Mouse (Mus musculus): ENCODE data around the gene Pcnp. TPM values are rescaled to one million over a fixed set of nuclear protein-coding genes. Genes with fewer than 3 reads are reported as not detected.

The Pcnp gene
- polyA plus RNA-seq, 1 experiment from 2014 or later, result 191 TPM

- H3K27me3 ChIP-seq (replicated peaks; ENCODE audit: control insufficient read depth, insufficient read depth, low read length), result no peaks in the 10 kb centered on the region
- H3K4me3 ChIP-seq (ENCODE audit: low read length), result peak overlapping the region; percentile 94
- peaks cover 5% of the 10 kb centered on the region; the same call in 1 of the 2 replicates for H3K36me3 ChIP-seq (ENCODE audit: control insufficient read depth, insufficient read depth, low read length)
- H3K9ac ChIP-seq (ENCODE audit: low read depth, low read length), result peak overlapping the region; percentile 92
- H3K9me3 ChIP-seq (ENCODE audit: control insufficient read depth, low read length), result no peaks in the 10 kb centered on the region
- peak overlapping the region; percentile 65 for H3K4me2 ChIP-seq (ENCODE audit: low read length)
- peak overlapping the region; percentile 93 for H3K27ac ChIP-seq (ENCODE audit: low read depth, low read length)
- peaks cover 13% of the 10 kb centered on the region for H3K4me1 ChIP-seq (ENCODE audit: control insufficient read depth, insufficient read depth, low read depth, low read length)
- ATAC-seq, result peak; percentile 29; the same call in 1 of the 2 replicates
- WGBS, result 32% methylated on average over 8 of the region's 8 CpGs
Observed at GRCm38 (mm10) chr16:56038090-56038489, 8.6 kb upstream of the Pcnp start.

GRCm38 (mm10) chr16:56037138-56038010 is 7.8 kb upstream of the Pcnp start, which contains the start of gene Trmt10c:
Trmt10c (minus strand) TSS chr16:56037819.
- peak within 1 kb of the TSS; percentile 92 for H3K9ac ChIP-seq (ENCODE audit: low read depth, low read length)
- H3K36me3 ChIP-seq (ENCODE audit: control insufficient read depth, insufficient read depth, low read length), result peaks cover 5% of the 10 kb centered on the region; the same call in 1 of the 2 replicates
- H3K9me3 ChIP-seq (ENCODE audit: control insufficient read depth, low read length), result no peaks in the 10 kb centered on the region
- no peaks in the 10 kb centered on the region for H3K27me3 ChIP-seq (replicated peaks; ENCODE audit: control insufficient read depth, insufficient read depth, low read length)
- H3K4me2 ChIP-seq (ENCODE audit: low read length), result peak within 1 kb of the TSS; percentile 65
- WGBS, result under 1% methylated on average over 45 of the region's 63 CpGs
- H3K4me1 ChIP-seq (ENCODE audit: control insufficient read depth, insufficient read depth, low read depth, low read length), result peaks cover 13% of the 10 kb centered on the region
- H3K4me3 ChIP-seq (ENCODE audit: low read length), result peak within 1 kb of the TSS; percentile 94
- ATAC-seq, result peak; percentile 100
- H3K27ac ChIP-seq (ENCODE audit: low read depth, low read length), result peak within 1 kb of the TSS; percentile 93

- ATAC-seq, result no peak
- Histone ChIP-seq H3K27ac (ENCODE audit: low read depth, low read length) (no peak overlapping the region), H3K36me3 (ENCODE audit: control insufficient read depth, insufficient read depth, low read length) (peaks cover 5% of the 10 kb centered on the region; the same call in 1 of the 2 replicates), H3K9ac (ENCODE audit: low read depth, low read length) (no peak overlapping the region), H3K4me2 (ENCODE audit: low read length) (peak overlapping the region; percentile 65), H3K4me1 (ENCODE audit: control insufficient read depth, insufficient read depth, low read depth, low read length) (peaks cover 13% of the 10 kb centered on the region), H3K9me3 (ENCODE audit: control insufficient read depth, low read length) (no peaks in the 10 kb centered on the region), H3K27me3 (replicated peaks; ENCODE audit: control insufficient read depth, insufficient read depth, low read length) (no peaks in the 10 kb centered on the region), H3K4me3 (ENCODE audit: low read length) (peak overlapping the region; percentile 94)
- 62% methylated on average over 6 of the region's 6 CpGs for WGBS
Observed at GRCm38 (mm10) chr16:56036501-56036900, 7.0 kb upstream of the Pcnp start.

- ATAC-seq, result no peak
- Histone ChIP-seq H3K4me1 (ENCODE audit: control insufficient read depth, insufficient read depth, low read depth, low read length) (peaks cover 19% of the 10 kb centered on the region), H3K9me3 (ENCODE audit: control insufficient read depth, low read length) (no peaks in the 10 kb centered on the region), H3K9ac (ENCODE audit: low read depth, low read length) (no peak overlapping the region), H3K27ac (ENCODE audit: low read depth, low read length) (no peak overlapping the region), H3K4me3 (ENCODE audit: low read length) (no peak overlapping the region), H3K27me3 (replicated peaks; ENCODE audit: control insufficient read depth, insufficient read depth, low read length) (no peaks in the 10 kb centered on the region), H3K36me3 (ENCODE audit: control insufficient read depth, insufficient read depth, low read length) (peaks cover 5% of the 10 kb centered on the region; the same call in 1 of the 2 replicates), H3K4me2 (ENCODE audit: low read length) (no peak overlapping the region)
- 96% methylated on average over 6 of the region's 6 CpGs for WGBS
Observed at GRCm38 (mm10) chr16:56034566-56034965, 5.0 kb upstream of the Pcnp start.

GRCm38 (mm10) chr16:56028722-56029551 is 602 bp downstream of the Pcnp start:
- no peaks in the 10 kb centered on the region for H3K9me3 ChIP-seq (ENCODE audit: control insufficient read depth, low read length)
- H3K4me2 ChIP-seq (ENCODE audit: low read length), result peak overlapping the region; percentile 73
- peak overlapping the region; percentile 89 for H3K9ac ChIP-seq (ENCODE audit: low read depth, low read length)
- peaks cover under 1% of the 10 kb centered on the region; the same call in 1 of the 2 replicates for H3K36me3 ChIP-seq (ENCODE audit: control insufficient read depth, insufficient read depth, low read length)
- no peaks in the 10 kb centered on the region for H3K27me3 ChIP-seq (replicated peaks; ENCODE audit: control insufficient read depth, insufficient read depth, low read length)
- peak overlapping the region; percentile 85 for H3K4me3 ChIP-seq (ENCODE audit: low read length)
- H3K4me1 ChIP-seq (ENCODE audit: control insufficient read depth, insufficient read depth, low read depth, low read length), result peaks cover 16% of the 10 kb centered on the region
- ATAC-seq, result peak; percentile 91
- peak overlapping the region; percentile 94 for H3K27ac ChIP-seq (ENCODE audit: low read depth, low read length)
- WGBS, result under 1% methylated on average over 56 of the region's 62 CpGs

GRCm38 (mm10) chr16:56027854-56028629 is 1.5 kb downstream of the Pcnp start:
- Histone ChIP-seq H3K9ac (ENCODE audit: low read depth, low read length) (peak overlapping the region; percentile 89), H3K36me3 (ENCODE audit: control insufficient read depth, insufficient read depth, low read length) (no peaks in the 10 kb centered on the region; the same call in 1 of the 2 replicates), H3K4me1 (ENCODE audit: control insufficient read depth, insufficient read depth, low read depth, low read length) (peaks cover 16% of the 10 kb centered on the region), H3K4me2 (ENCODE audit: low read length) (peak overlapping the region; percentile 73), H3K27ac (ENCODE audit: low read depth, low read length) (no peak overlapping the region), H3K27me3 (replicated peaks; ENCODE audit: control insufficient read depth, insufficient read depth, low read length) (no peaks in the 10 kb centered on the region), H3K4me3 (ENCODE audit: low read length) (peak overlapping the region; percentile 85), H3K9me3 (ENCODE audit: control insufficient read depth, low read length) (no peaks in the 10 kb centered on the region)
- no peak for ATAC-seq
- WGBS, result 55% methylated on average over 12 of the region's 12 CpGs

GRCm38 (mm10) chr16:56019660-56020059 is 9.9 kb downstream of the Pcnp start:
- WGBS, result 95% methylated on average over 7 of the region's 7 CpGs
- H3K4me1 ChIP-seq (ENCODE audit: control insufficient read depth, insufficient read depth, low read depth, low read length), result no peaks in the 10 kb centered on the region
- H3K4me2 ChIP-seq (ENCODE audit: low read length), result no peak overlapping the region
- H3K36me3 ChIP-seq (ENCODE audit: control insufficient read depth, insufficient read depth, low read length), result peaks cover 19% of the 10 kb centered on the region
- H3K9ac ChIP-seq (ENCODE audit: low read depth, low read length), result no peak overlapping the region
- no peaks in the 10 kb centered on the region; the same call in 1 of the 2 replicates for H3K9me3 ChIP-seq (ENCODE audit: control insufficient read depth, low read length)
- no peaks in the 10 kb centered on the region for H3K27me3 ChIP-seq (replicated peaks; ENCODE audit: control insufficient read depth, insufficient read depth, low read length)
- no peak overlapping the region for H3K27ac ChIP-seq (ENCODE audit: low read depth, low read length)
- H3K4me3 ChIP-seq (ENCODE audit: low read length), result no peak overlapping the region
- no peak for ATAC-seq

GRCm38 (mm10) chr16:56014076-56014475 is 15.5 kb downstream of the Pcnp start:
- ATAC-seq, result no peak
- no peak overlapping the region for H3K9ac ChIP-seq (ENCODE audit: low read depth, low read length)
- H3K4me3 ChIP-seq (ENCODE audit: low read length), result no peak overlapping the region
- H3K9me3 ChIP-seq (ENCODE audit: control insufficient read depth, low read length), result no peaks in the 10 kb centered on the region; the same call in 1 of the 2 replicates
- 88% methylated on average over 7 of the region's 7 CpGs for WGBS
- H3K4me1 ChIP-seq (ENCODE audit: control insufficient read depth, insufficient read depth, low read depth, low read length), result no peaks in the 10 kb centered on the region
- H3K27ac ChIP-seq (ENCODE audit: low read depth, low read length), result no peak overlapping the region
- H3K27me3 ChIP-seq (replicated peaks; ENCODE audit: control insufficient read depth, insufficient read depth, low read length), result no peaks in the 10 kb centered on the region
- no peak overlapping the region for H3K4me2 ChIP-seq (ENCODE audit: low read length)
- peaks cover 12% of the 10 kb centered on the region for H3K36me3 ChIP-seq (ENCODE audit: control insufficient read depth, insufficient read depth, low read length)

Measured in hindbrain, embryonic 16.5 days (tissue).